Mouse (Mus musculus) liver, adult 2 months (tissue): Measurements from ENCODE around the gene Rassf5.

ENCODE experiments used
- CTCF ChIP-seq: fragments of 200-500 bp; IDR thresholded peaks from 2 replicates; pipeline ENCODE4 v1.5.1; 2011; ENCODE audit warnings: low read depth, low read length, control low read depth
- POLR2A ChIP-seq: fragments of 200-500 bp; IDR thresholded peaks from 2 replicates; pipeline ENCODE4 v1.6.1; 2011; ENCODE audit warnings: low read length, control low read depth; ENCODE audit not compliant: insufficient read depth; ENCODE audit errors: extremely low read depth

- TF ChIP-seq POLR2A (no peak), CTCF (peak; percentile 57)
Measured at GRCm38 (mm10) chr1:131290648-131291047, 45.6 kb upstream of the Rassf5 start.
